Mouse (Mus musculus): ENCODE data around the gene Zfp568. TPM values are rescaled to one million over a fixed set of nuclear protein-coding genes. Genes with fewer than 3 reads are reported as not detected.

Gene Zfp568
- polyA plus RNA-seq, 1 experiment from 2014 or later = 19.5 TPM

- Histone ChIP-seq H3K9ac (ENCODE audit: low read length) (no peak overlapping the region), H3K36me3 (ENCODE audit: control insufficient read depth, insufficient read depth, low read length) (peaks cover 27% of the 10 kb centered on the region)
- 97% methylated on average over 9 of the region's 9 CpGs for WGBS
Observed at GRCm38 (mm10) chr7:30023324-30023723, 39.6 kb downstream of the Zfp568 start.

GRCm38 (mm10) chr7:30023800-30024199, 40.0 kb downstream of the Zfp568 start:
- ATAC-seq (ENCODE audit: insufficient read depth, low FRiP score, low TSS enrichment) (no peak), DNase-seq (ENCODE audit: low spot score) (no peak)
- 91% methylated on average over 8 of the region's 8 CpGs for WGBS
- H3K4me3 ChIP-seq (ENCODE audit: low read depth, low read length) = no peak overlapping the region
- H3K4me1 ChIP-seq (ENCODE audit: control insufficient read depth, insufficient read depth, low read length) = no peaks in the 10 kb centered on the region
- H3K27ac ChIP-seq (ENCODE audit: low read depth, low read length) = no peak overlapping the region
- H3K9ac ChIP-seq (ENCODE audit: low read length) = no peak overlapping the region
- no peaks in the 10 kb centered on the region for H3K27me3 ChIP-seq (ENCODE audit: control insufficient read depth, insufficient read depth, low read length)
- H3K9me3 ChIP-seq (ENCODE audit: control insufficient read depth, low read length) = no peaks in the 10 kb centered on the region
- no peak overlapping the region for H3K4me2 ChIP-seq (ENCODE audit: low read depth)
- H3K36me3 ChIP-seq (ENCODE audit: control insufficient read depth, insufficient read depth, low read length) = peaks cover 26% of the 10 kb centered on the region

More at GRCm38 (mm10) chr7:30023324-30023723, 39.6 kb downstream of the Zfp568 start:
- ATAC-seq (ENCODE audit: insufficient read depth, low FRiP score, low TSS enrichment) = no peak
- Histone ChIP-seq H3K27me3 (ENCODE audit: control insufficient read depth, insufficient read depth, low read length) (no peaks in the 10 kb centered on the region), H3K9me3 (ENCODE audit: control insufficient read depth, low read length) (no peaks in the 10 kb centered on the region), H3K4me3 (ENCODE audit: low read depth, low read length) (no peak overlapping the region), H3K4me1 (ENCODE audit: control insufficient read depth, insufficient read depth, low read length) (no peaks in the 10 kb centered on the region), H3K4me2 (ENCODE audit: low read depth) (no peak overlapping the region), H3K27ac (ENCODE audit: low read depth, low read length) (no peak overlapping the region)
- DNase-seq (ENCODE audit: low spot score) = no peak

GRCm38 (mm10) chr7:30025358-30025757, 41.6 kb downstream of the Zfp568 start:
- no peak overlapping the region for H3K4me3 ChIP-seq (ENCODE audit: low read depth, low read length)
- no peaks in the 10 kb centered on the region for H3K4me1 ChIP-seq (ENCODE audit: control insufficient read depth, insufficient read depth, low read length)
- H3K4me2 ChIP-seq (ENCODE audit: low read depth) = no peak overlapping the region
- 76% methylated on average over 5 of the region's 5 CpGs for WGBS
- no peaks in the 10 kb centered on the region for H3K9me3 ChIP-seq (ENCODE audit: control insufficient read depth, low read length)
- no peak for DNase-seq (ENCODE audit: low spot score)
- no peak overlapping the region for H3K27ac ChIP-seq (ENCODE audit: low read depth, low read length)
- ATAC-seq (ENCODE audit: insufficient read depth, low FRiP score, low TSS enrichment) = no peak
- peaks cover 26% of the 10 kb centered on the region for H3K36me3 ChIP-seq (ENCODE audit: control insufficient read depth, insufficient read depth, low read length)
- no peaks in the 10 kb centered on the region for H3K27me3 ChIP-seq (ENCODE audit: control insufficient read depth, insufficient read depth, low read length)
- H3K9ac ChIP-seq (ENCODE audit: low read length) = no peak overlapping the region

GRCm38 (mm10) chr7:30027331-30027730, 43.6 kb downstream of the Zfp568 start:
- Histone ChIP-seq H3K27ac (ENCODE audit: low read depth, low read length) (no peak overlapping the region), H3K27me3 (ENCODE audit: control insufficient read depth, insufficient read depth, low read length) (no peaks in the 10 kb centered on the region), H3K9me3 (ENCODE audit: control insufficient read depth, low read length) (no peaks in the 10 kb centered on the region), H3K36me3 (ENCODE audit: control insufficient read depth, insufficient read depth, low read length) (peaks cover 23% of the 10 kb centered on the region), H3K4me1 (ENCODE audit: control insufficient read depth, insufficient read depth, low read length) (no peaks in the 10 kb centered on the region), H3K4me2 (ENCODE audit: low read depth) (no peak overlapping the region), H3K9ac (ENCODE audit: low read length) (no peak overlapping the region), H3K4me3 (ENCODE audit: low read depth, low read length) (no peak overlapping the region)
- DNase-seq (ENCODE audit: low spot score) (no peak), ATAC-seq (ENCODE audit: insufficient read depth, low FRiP score, low TSS enrichment) (no peak)
- 69% methylated on average over 4 of the region's 4 CpGs for WGBS

GRCm38 (mm10) chr7:30028572-30028971, 44.8 kb downstream of the Zfp568 start:
- Histone ChIP-seq H3K27me3 (ENCODE audit: control insufficient read depth, insufficient read depth, low read length) (no peaks in the 10 kb centered on the region), H3K4me2 (ENCODE audit: low read depth) (no peak overlapping the region), H3K9ac (ENCODE audit: low read length) (no peak overlapping the region), H3K4me3 (ENCODE audit: low read depth, low read length) (no peak overlapping the region), H3K36me3 (ENCODE audit: control insufficient read depth, insufficient read depth, low read length) (peaks cover 12% of the 10 kb centered on the region), H3K9me3 (ENCODE audit: control insufficient read depth, low read length) (no peaks in the 10 kb centered on the region), H3K27ac (ENCODE audit: low read depth, low read length) (no peak overlapping the region), H3K4me1 (ENCODE audit: control insufficient read depth, insufficient read depth, low read length) (no peaks in the 10 kb centered on the region)
- 85% methylated on average over 3 of the region's 3 CpGs for WGBS
- DNase-seq (ENCODE audit: low spot score) (no peak), ATAC-seq (ENCODE audit: insufficient read depth, low FRiP score, low TSS enrichment) (no peak)

GRCm38 (mm10) chr7:30030677-30031076, 46.9 kb downstream of the Zfp568 start:
- no peak overlapping the region for H3K4me3 ChIP-seq (ENCODE audit: low read depth, low read length)
- peaks cover 3% of the 10 kb centered on the region for H3K36me3 ChIP-seq (ENCODE audit: control insufficient read depth, insufficient read depth, low read length)
- H3K27me3 ChIP-seq (ENCODE audit: control insufficient read depth, insufficient read depth, low read length) = no peaks in the 10 kb centered on the region
- H3K4me2 ChIP-seq (ENCODE audit: low read depth) = no peak overlapping the region
- H3K9me3 ChIP-seq (ENCODE audit: control insufficient read depth, low read length) = no peaks in the 10 kb centered on the region
- 48% methylated on average over 6 of the region's 6 CpGs for WGBS
- no peak overlapping the region for H3K9ac ChIP-seq (ENCODE audit: low read length)
- no peak overlapping the region for H3K27ac ChIP-seq (ENCODE audit: low read depth, low read length)
- DNase-seq (ENCODE audit: low spot score) (no peak), ATAC-seq (ENCODE audit: insufficient read depth, low FRiP score, low TSS enrichment) (no peak)
- H3K4me1 ChIP-seq (ENCODE audit: control insufficient read depth, insufficient read depth, low read length) = no peaks in the 10 kb centered on the region

- Histone ChIP-seq H3K9me3 (ENCODE audit: control insufficient read depth, low read length) (no peaks in the 10 kb centered on the region), H3K4me1 (ENCODE audit: control insufficient read depth, insufficient read depth, low read length) (no peaks in the 10 kb centered on the region), H3K9ac (ENCODE audit: low read length) (no peak overlapping the region), H3K27me3 (ENCODE audit: control insufficient read depth, insufficient read depth, low read length) (no peaks in the 10 kb centered on the region), H3K4me3 (ENCODE audit: low read depth, low read length) (no peak overlapping the region), H3K4me2 (ENCODE audit: low read depth) (no peak overlapping the region), H3K27ac (ENCODE audit: low read depth, low read length) (no peak overlapping the region), H3K36me3 (ENCODE audit: control insufficient read depth, insufficient read depth, low read length) (peaks cover 1% of the 10 kb centered on the region)
- 81% methylated on average over 3 of the region's 3 CpGs for WGBS
- ATAC-seq (ENCODE audit: insufficient read depth, low FRiP score, low TSS enrichment) (no peak), DNase-seq (ENCODE audit: low spot score) (no peak)
Observed at GRCm38 (mm10) chr7:30031379-30031778, 47.6 kb downstream of the Zfp568 start.

GRCm38 (mm10) chr7:30034331-30034730, 50.6 kb downstream of the Zfp568 start:
- ATAC-seq (ENCODE audit: insufficient read depth, low FRiP score, low TSS enrichment) (no peak), DNase-seq (ENCODE audit: low spot score) (no peak)
- Histone ChIP-seq H3K4me3 (ENCODE audit: low read depth, low read length) (no peak overlapping the region), H3K9me3 (ENCODE audit: control insufficient read depth, low read length) (no peaks in the 10 kb centered on the region), H3K36me3 (ENCODE audit: control insufficient read depth, insufficient read depth, low read length) (peaks cover 6% of the 10 kb centered on the region; the same call in 1 of the 2 replicates), H3K27ac (ENCODE audit: low read depth, low read length) (no peak overlapping the region), H3K9ac (ENCODE audit: low read length) (no peak overlapping the region), H3K27me3 (ENCODE audit: control insufficient read depth, insufficient read depth, low read length) (no peaks in the 10 kb centered on the region), H3K4me1 (ENCODE audit: control insufficient read depth, insufficient read depth, low read length) (no peaks in the 10 kb centered on the region), H3K4me2 (ENCODE audit: low read depth) (no peak overlapping the region)
- WGBS = 93% methylated on average over 12 of the region's 12 CpGs

- Histone ChIP-seq H3K9ac (ENCODE audit: low read length) (no peak overlapping the region), H3K9me3 (ENCODE audit: control insufficient read depth, low read length) (no peaks in the 10 kb centered on the region), H3K4me1 (ENCODE audit: control insufficient read depth, insufficient read depth, low read length) (no peaks in the 10 kb centered on the region), H3K4me3 (ENCODE audit: low read depth, low read length) (no peak overlapping the region), H3K4me2 (ENCODE audit: low read depth) (no peak overlapping the region), H3K27ac (ENCODE audit: low read depth, low read length) (no peak overlapping the region), H3K27me3 (ENCODE audit: control insufficient read depth, insufficient read depth, low read length) (no peaks in the 10 kb centered on the region), H3K36me3 (ENCODE audit: control insufficient read depth, insufficient read depth, low read length) (no peaks in the 10 kb centered on the region)
- 58% methylated on average over 9 of the region's 9 CpGs for WGBS
- DNase-seq (ENCODE audit: low spot score) = no peak
- no peak for ATAC-seq (ENCODE audit: insufficient read depth, low FRiP score, low TSS enrichment)
Observed at GRCm38 (mm10) chr7:30044354-30044753, 60.6 kb downstream of the Zfp568 start.
